Mouse (Mus musculus): Measurements from ENCODE around the gene Mgam. TPM values are rescaled to one million over a fixed set of nuclear protein-coding genes. Genes with fewer than 3 reads are reported as not detected.

The Mgam gene
- not detected in 4 replicates for total RNA-seq (2023; ENCODE audit: inconsistent age)

DNA sequence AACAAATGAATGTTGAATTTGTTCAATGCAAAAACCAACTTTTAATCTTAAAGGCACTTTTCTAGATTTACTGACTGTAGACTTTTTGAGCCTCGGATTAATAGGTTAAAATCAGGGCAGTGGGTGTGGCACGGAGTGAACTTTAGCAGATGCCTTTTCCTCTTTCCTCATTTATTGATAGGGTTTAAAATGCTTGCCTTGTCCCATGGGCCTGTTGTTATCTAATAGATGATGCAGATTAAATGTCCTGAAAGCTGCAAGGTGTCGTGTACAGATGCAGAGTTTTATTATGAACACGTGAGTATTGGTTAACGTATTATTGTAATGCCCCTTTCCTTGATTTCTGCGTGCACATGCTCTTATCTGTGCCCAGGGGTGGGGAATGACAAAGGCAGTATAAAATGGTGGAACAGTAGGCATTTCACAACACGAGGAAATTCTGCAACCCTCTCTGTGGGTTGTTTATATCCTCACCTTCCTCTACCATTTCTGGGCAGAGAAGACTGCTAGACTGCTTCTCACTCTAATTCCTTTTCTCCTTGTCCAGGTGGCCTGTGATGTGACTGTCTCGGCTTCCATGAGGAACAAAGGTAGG is at the start of gene Mgam:
Gene Mgam (plus strand): TSS at position 426 of the 595 bp plus-strand sequence.

DNA sequence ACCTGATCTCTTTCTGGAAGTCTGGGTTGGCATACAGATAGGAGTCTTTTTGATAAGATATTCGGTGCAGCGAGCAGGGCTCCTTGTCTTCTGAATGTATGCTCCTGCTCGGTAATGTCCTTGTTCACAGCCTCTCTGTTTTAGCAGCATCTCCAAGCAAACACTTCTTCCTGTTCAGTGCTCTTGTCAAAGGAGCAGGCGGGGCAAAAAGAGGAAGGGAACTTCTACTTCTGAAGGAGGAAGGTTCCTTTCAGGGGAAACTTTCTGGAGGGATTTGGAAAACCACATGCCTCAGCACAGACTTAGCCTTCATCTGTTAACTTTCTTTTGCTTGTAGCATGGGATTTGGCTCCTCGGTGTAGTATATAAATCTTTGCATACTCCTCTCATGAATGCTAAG is 43.0 kb upstream of the Mgam start, which contains the start of gene Clec5a:
Gene Clec5a (minus strand): TSS at position 177 of the 400 bp plus-strand sequence.

DNA sequence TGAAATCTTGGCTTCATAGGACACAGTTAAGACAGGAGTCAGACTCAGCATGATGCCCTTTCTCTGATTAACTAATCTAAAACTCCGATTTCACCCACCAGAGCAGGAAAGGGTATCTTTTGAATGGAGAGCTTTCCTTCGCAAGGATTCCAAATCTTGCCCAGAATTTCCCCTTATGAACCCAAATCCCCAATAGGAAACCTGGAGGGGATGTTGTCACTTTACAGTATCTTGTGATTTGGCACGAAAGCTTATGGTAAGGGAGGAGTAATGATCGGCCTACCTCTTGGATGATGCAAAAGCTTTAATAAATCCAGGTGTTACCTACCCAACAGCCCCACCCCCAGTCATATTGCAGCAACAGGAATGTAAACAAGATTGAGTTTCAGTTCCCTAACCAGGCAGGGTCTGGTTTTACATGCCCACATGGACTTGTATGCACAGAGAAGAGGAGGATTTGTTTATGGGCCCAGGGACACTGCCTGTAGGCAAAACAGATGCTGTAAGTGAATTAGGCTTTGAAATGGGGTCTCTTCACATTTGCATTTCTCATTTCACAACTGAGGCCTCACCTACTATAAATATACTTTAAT is 15.3 kb upstream of the Mgam start, which contains the start of gene Tas2r138:
Gene Tas2r138 (minus strand): TSS at position 51 of the 593 bp plus-strand sequence.

Other genes starting within 250 kb of the Mgam start
- 11.2 to 16.1 TPM (median 13.3 TPM) in 4 replicates for gene E330009J07Rik, start 192.7 kb upstream of the Mgam start, total RNA-seq (2023; ENCODE audit: inconsistent age)
- not detected in 4 replicates for gene Wee2, start 189.7 kb upstream of the Mgam start, total RNA-seq (2023; ENCODE audit: inconsistent age)
- gene Ssbp1, start 157.5 kb upstream of the Mgam start, total RNA-seq (2023; ENCODE audit: inconsistent age), result 109 to 120 TPM (median 113 TPM) in 4 replicates
- gene Tas2r137, start 137.6 kb upstream of the Mgam start, total RNA-seq (2023; ENCODE audit: inconsistent age), result 0.48 to 0.66 TPM in 2 of 4 replicates, not detected in the others
- 0.54 TPM in 1 of 4 replicates, not detected in the others for gene Tas2r108, start 135.3 kb upstream of the Mgam start, total RNA-seq (2023; ENCODE audit: inconsistent age)
- gene Prss37, start 109.3 kb upstream of the Mgam start, total RNA-seq (2023; ENCODE audit: inconsistent age), result not detected in 4 replicates
- not detected in 4 replicates for gene Olfr461, start 73.8 kb upstream of the Mgam start, total RNA-seq (2023; ENCODE audit: inconsistent age)
- not detected in 4 replicates for gene Olfr460, start 59.3 kb upstream of the Mgam start, total RNA-seq (2023; ENCODE audit: inconsistent age)
- not detected in 4 replicates for gene Clec5a, start 43.0 kb upstream of the Mgam start, total RNA-seq (2023; ENCODE audit: inconsistent age)
- not detected in 4 replicates for gene Tas2r138, start 15.5 kb upstream of the Mgam start, total RNA-seq (2023; ENCODE audit: inconsistent age)